Mouse (Mus musculus): ENCODE results near the gene Cfap36. TPM values are rescaled to one million over a fixed set of nuclear protein-coding genes. Genes with fewer than 3 reads are reported as not detected.

The Cfap36 gene
- polyA plus RNA-seq, 1 experiment, result 308 TPM

- WGBS, result 0% methylated on average over 50 of the region's 50 CpGs
- TF ChIP-seq POLR2A (IDR thresholded peaks at IDR 0.05; ENCODE audit: insufficient read depth, low read depth, low read length) (peak; percentile 49; the same call in 1 of the 2 replicates), CTCF (IDR thresholded peaks at IDR 0.05; ENCODE audit: insufficient read depth, low read depth, low read length) (0 out of 2 replicates have a peak, but pooled peaks have one; percentile 3)
Observed at GRCm38 (mm10) chr11:29172563-29173124, 74.6 kb downstream of the Cfap36 start, which contains the start of gene Ppp4r3b. Gene Ppp4r3b, plus strand, starts transcription at chr11:29172890.

GRCm38 (mm10) chr11:29171959-29172391 lies 75.2 kb downstream of the Cfap36 start:
- Histone ChIP-seq H3K4me3 (ENCODE audit: insufficient read depth, low read depth, low read length) (peak overlapping the region; percentile 85), H3K27ac (ENCODE audit: insufficient read depth, low read depth, low read length) (peak overlapping the region; percentile 49), H3K4me1 (ENCODE audit: control insufficient read depth, insufficient read depth, low read length) (no peaks in the 10 kb centered on the region)
- under 1% methylated on average over 34 of the region's 34 CpGs for WGBS
- TF ChIP-seq POLR2A (IDR thresholded peaks at IDR 0.05; ENCODE audit: insufficient read depth, low read depth, low read length), result no peak
- TF ChIP-seq CTCF (IDR thresholded peaks at IDR 0.05; ENCODE audit: insufficient read depth, low read depth, low read length), result no peak

More at GRCm38 (mm10) chr11:29172563-29173124, 74.6 kb downstream of the Cfap36 start, which contains the start of gene Ppp4r3b:
- no peaks in the 10 kb centered on the region for H3K4me1 ChIP-seq (ENCODE audit: control insufficient read depth, insufficient read depth, low read length)
- peak within 1 kb of the TSS; percentile 89 for H3K27ac ChIP-seq (ENCODE audit: insufficient read depth, low read depth, low read length)
- peak within 1 kb of the TSS; percentile 85 for H3K4me3 ChIP-seq (ENCODE audit: insufficient read depth, low read depth, low read length)

Other genes starting within 250 kb of the Cfap36 start
- not detected in 2 replicates for gene Pnpt1, start 116.7 kb downstream of the Cfap36 start, polyA plus RNA-seq (2012; ENCODE audit: insufficient read depth, insufficient read length, low replicate concordance, missing spikeins)
- gene Ppp4r3b, start 74.5 kb downstream of the Cfap36 start, polyA plus RNA-seq (2012; ENCODE audit: insufficient read depth, insufficient read length, low replicate concordance, missing spikeins), result not detected in 2 replicates
- 43.0 TPM in 1 of 2 replicates, not detected in the other for gene Ccdc88a, start 126.2 kb upstream of the Cfap36 start, polyA plus RNA-seq (2012; ENCODE audit: insufficient read depth, insufficient read length, low replicate concordance, missing spikeins)